8 mouse cellular contexts compared by ENCODE assay signal in the genomic region with DNA sequence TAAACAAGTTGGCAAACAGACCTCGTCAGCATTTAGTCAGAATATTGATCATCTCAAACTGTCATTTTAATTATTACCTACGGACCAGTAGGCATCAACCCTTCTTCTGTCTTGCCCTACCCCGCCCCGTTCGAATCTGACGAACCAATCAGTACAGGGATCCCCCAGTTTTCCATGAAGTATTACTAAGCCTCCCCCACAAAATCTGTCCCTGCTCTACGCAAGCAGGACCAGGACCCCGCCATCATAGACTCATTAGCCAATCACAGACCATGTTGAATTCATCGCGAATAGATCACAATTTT. TPM values are rescaled to one million over a fixed set of nuclear protein-coding genes. Genes with fewer than 3 reads are reported as not detected.
DNase-seq lines count a peak whose midpoint lies in the region; ATAC-seq and TF ChIP-seq lines count a peak whose summit lies in the region.

TSS of gene Ebp (minus strand) at position 94 of the 305 bp plus-strand sequence.

- peaks cover 8% of the 10 kb centered on the region for H3K79me2 ChIP-seq in myocyte (ENCODE audit: control insufficient read depth, insufficient read depth)

- DNase-seq in kidney, postnatal 14 days, result no peak
- DNase-seq in adrenal gland, postnatal 4 days (ENCODE audit: low spot score in 2 of 2), result no peak
- DNase-seq in gastrocnemius, postnatal 4 days (ENCODE audit: low spot score in 2 of 2), result no peak
- no peak for DNase-seq in cerebellum, adult 18-20 months

- 0 out of 2 replicates have a peak within 1 kb of the TSS, but pooled peaks have one; percentile 38 for H3K27ac ChIP-seq in kidney, embryonic 16.5 days (ENCODE audit: low read length)
- no peak within 1 kb of the TSS for H3K27ac ChIP-seq in limb, embryonic 13.5 days

- ATAC-seq in kidney, embryonic 16.5 days (ENCODE audit: low FRiP score, low TSS enrichment), result peak; percentile 21; the same call in 1 of the 2 replicates
- ATAC-seq in inflammation-experienced regulatory T-cells, adult 6 months, result peak; percentile 19
- ATAC-seq in limb, embryonic 13.5 days (ENCODE audit: low FRiP score, low read depth), result no peak

- H3K9ac ChIP-seq in kidney, embryonic 16.5 days (replicated peaks; ENCODE audit: low read length), result peak within 1 kb of the TSS; percentile 74
- H3K9ac ChIP-seq in limb, embryonic 13.5 days, result peak within 1 kb of the TSS; percentile 64

- H3K9me3 ChIP-seq in kidney, embryonic 16.5 days (ENCODE audit: low read length), result no peaks in the 10 kb centered on the region
- H3K9me3 ChIP-seq in limb, embryonic 13.5 days, result no peaks in the 10 kb centered on the region

- peak within 1 kb of the TSS; percentile 61 for H3K4me3 ChIP-seq in kidney, embryonic 16.5 days (ENCODE audit: low read length)
- peak within 1 kb of the TSS; percentile 53 for H3K4me3 ChIP-seq in limb, embryonic 13.5 days
- H3K4me3 ChIP-seq in myocyte, result peak within 1 kb of the TSS; percentile 48

- TF ChIP-seq POLR2A in myocyte (IDR thresholded peaks at IDR 0.05; ENCODE audit: insufficient read length, low read depth), result no peak

- no peaks in the 10 kb centered on the region for H3K4me1 ChIP-seq in kidney, embryonic 16.5 days (ENCODE audit: insufficient read depth, low read length)
- 0 out of 2 replicates have a peak, but pooled peaks cover 4% of the 10 kb centered on the region for H3K4me1 ChIP-seq in limb, embryonic 13.5 days

- H3ac ChIP-seq in myocyte (ENCODE audit: control insufficient read depth, insufficient read length), result peak within 1 kb of the TSS; percentile 4

- no peaks in the 10 kb centered on the region for H3K36me3 ChIP-seq in kidney, embryonic 16.5 days (ENCODE audit: insufficient read depth, low read length)
- H3K36me3 ChIP-seq in limb, embryonic 13.5 days, result no peaks in the 10 kb centered on the region
- no peaks in the 10 kb centered on the region for H3K36me3 ChIP-seq in myocyte (ENCODE audit: control insufficient read depth, insufficient read depth)

- 34% methylated on average over 10 of the region's 10 CpGs for WGBS in kidney, embryonic 16.5 days
- 24% methylated on average over 10 of the region's 10 CpGs for WGBS in limb, embryonic 13.5 days

- H3K27me3 ChIP-seq in kidney, embryonic 16.5 days (ENCODE audit: insufficient read depth, low read length), result no peaks in the 10 kb centered on the region
- no peaks in the 10 kb centered on the region for H3K27me3 ChIP-seq in limb, embryonic 13.5 days
- H3K27me3 ChIP-seq in myocyte (ENCODE audit: control insufficient read depth, insufficient read depth, insufficient read length), result no peaks in the 10 kb centered on the region

- H3K4me2 ChIP-seq in kidney, embryonic 16.5 days (replicated peaks; ENCODE audit: low read depth, low read length), result peak within 1 kb of the TSS; percentile 67
- peak within 1 kb of the TSS; percentile 65 for H3K4me2 ChIP-seq in limb, embryonic 13.5 days (replicated peaks)
- H3K4me2 ChIP-seq in myocyte (ENCODE audit: low read depth), result peak within 1 kb of the TSS; percentile 99

TF ChIP-seq in myocyte, 11 proteins besides CTCF, POLR2A, EP300 and RAD21:
- no peak for TF ChIP-seq USF1 (IDR thresholded peaks at IDR 0.05; ENCODE audit: low read depth)
- no peak for TF ChIP-seq MYOG (IDR thresholded peaks at IDR 0.05; ENCODE audit: control insufficient read depth in 1 of 3, insufficient read depth in 1 of 3, insufficient read length in 2 of 3, low read depth in 2 of 3)
- TF ChIP-seq SRF (IDR thresholded peaks at IDR 0.05; ENCODE audit: control insufficient read depth, insufficient read length, low read depth), result no peak
- no peak for TF ChIP-seq REST (IDR thresholded peaks at IDR 0.05; ENCODE audit: insufficient read depth, insufficient read length)
- no peak for TF ChIP-seq MYOD1 (IDR thresholded peaks at IDR 0.05; ENCODE audit: control insufficient read depth in 1 of 3, insufficient read length in 2 of 3, low read depth in 2 of 3)
- TF ChIP-seq CEBPB (IDR thresholded peaks at IDR 0.05; ENCODE audit: insufficient read depth, poor library complexity, severe bottlenecking), result no peak
- TF ChIP-seq TCF12 (IDR thresholded peaks at IDR 0.05; ENCODE audit: insufficient read depth, poor library complexity, severe bottlenecking), result no peak
- TF ChIP-seq POLR2AphosphoS2 (IDR thresholded peaks at IDR 0.05; ENCODE audit: insufficient read length, low read depth), result no peak
- no peak for TF ChIP-seq E2F4 (IDR thresholded peaks at IDR 0.05; ENCODE audit: insufficient read depth)
- no peak for TF ChIP-seq TCF3 (IDR thresholded peaks at IDR 0.05; ENCODE audit: insufficient read length, low read depth)
- TF ChIP-seq MAX (IDR thresholded peaks at IDR 0.05; ENCODE audit: low read depth), result no peak

RNA-seq across cellular contexts. Expression of gene Ebp, which starts in this region (rescaled TPM):
- polyA plus RNA-seq in kidney, embryonic 16.5 days (2015; fragmentation: Nextera tagmentation; extraction: Ambion mirVana), result 43.6 and 44.8 TPM in 2 replicates
- total RNA-seq in adrenal gland, postnatal 4 days (2021), result 10 to 100 TPM; 42.7 to 47.8 TPM
- 10 to 100 TPM; 22.3 to 24.1 TPM for total RNA-seq in gastrocnemius, postnatal 4 days (2021)
- polyA plus RNA-seq in inflammation-experienced regulatory T-cells, adult 6 months (2017; shearing (Covaris generic)), result 100 to 1,000 TPM; 128 to 201 (median 145) TPM
- polyA plus RNA-seq in limb, embryonic 13.5 days (2015; fragmentation: Nextera tagmentation; extraction: Ambion mirVana), result 25.2 and 29.1 TPM in 2 replicates
- polyA plus RNA-seq in myocyte (2012; fragmentation: generic; extraction: Trizol), result 116 TPM
